Mouse (Mus musculus) heart, postnatal 36 days (tissue): ENCODE results near the gene Maff. TPM values are rescaled to one million over a fixed set of nuclear protein-coding genes. Genes with fewer than 3 reads are reported as not detected.
A peak's percentile ranks its signal among the peaks of the same experiment; 100 is the strongest.

Experiments
- DNase-seq, 2 experiments: peaks; one replicate each; pipeline ENCODE4 v3.0.0; 2021 to 2022
- intact Hi-C: fragments of 180-260 bp; cut with DNase I; formaldehyde crosslinking; loops from one replicate; pipeline ENCODE4 v1.15.1; 2025
- total RNA-seq, 2 experiments: library from RNA; stranded (reverse); gene quantifications; 2 replicates each; pipeline ENCODE4 v1.2.3; 2021

Maff gene
- total RNA-seq, 2 experiments from 2014 or later, result 9.0 to 10.5 TPM

- intact Hi-C loops, result loop anchor here (2.0 kb wide), 1 partner anchor 18 kb away; the partner anchor contains the start of gene Maff
- no peak for DNase-seq
Observed at GRCm38 (mm10) chr15:79328939-79329275, 17.5 kb upstream of the Maff start.

- DNase-seq, result no peak
- intact Hi-C loops, result loop anchor here (2.0 kb wide), 1 partner anchor 17 kb away; the partner anchor contains the start of gene Maff
Observed at GRCm38 (mm10) chr15:79329346-79329978, 17.0 kb upstream of the Maff start.

GRCm38 (mm10) chr15:79329979-79330363 lies 16.4 kb upstream of the Maff start:
- intact Hi-C loops, result loop anchor here (2.0 kb wide), 1 partner anchor 17 kb away; the partner anchor contains the start of gene Maff
- no peak for DNase-seq

GRCm38 (mm10) chr15:79330521-79330920 lies 15.9 kb upstream of the Maff start:
- DNase-seq, result no peak
- intact Hi-C loops, result no loop called here

GRCm38 (mm10) chr15:79333409-79333808 lies 13.0 kb upstream of the Maff start:
- DNase-seq, result no peak
- intact Hi-C loops, result no loop called here

- DNase-seq, result no peak
- intact Hi-C loops, result no loop called here
Observed at GRCm38 (mm10) chr15:79335061-79335655, 11.3 kb upstream of the Maff start.

GRCm38 (mm10) chr15:79338978-79339377 lies 7.4 kb upstream of the Maff start:
- DNase-seq, result no peak
- intact Hi-C loops, result no loop called here

- intact Hi-C loops, result no loop called here
Observed at GRCm38 (mm10) chr15:79342641-79343337, 3.6 kb upstream of the Maff start.

GRCm38 (mm10) chr15:79344627-79345026 lies 1.8 kb upstream of the Maff start:
- no peak for DNase-seq
- intact Hi-C loops, result loop anchor here (5.0 kb wide), 1 partner anchor 102 kb away; no protein-coding TSS in a partner anchor

More at GRCm38 (mm10) chr15:79342641-79343337, 3.6 kb upstream of the Maff start:
- no peak for DNase-seq

GRCm38 (mm10) chr15:79347165-79347844 lies 884 bp downstream of the Maff start:
- DNase-seq, result peak; percentile 89 to 92
- intact Hi-C loops, result loop anchor here (2.0 to 5.0 kb wide), 2 partner anchors 19 to 105 kb away; partner anchors contain the start of gene Pla2g6

- intact Hi-C loops, result loop anchor here (2.0 to 5.0 kb wide), 3 partner anchors 19 to 106 kb away; partner anchors contain the start of gene Pla2g6
- DNase-seq, result peak; percentile 78 to 81
Observed at GRCm38 (mm10) chr15:79347845-79348506, 1.6 kb downstream of the Maff start.

GRCm38 (mm10) chr15:79348651-79349050 lies 2.2 kb downstream of the Maff start:
- intact Hi-C loops, result loop anchor here (2.0 to 5.0 kb wide), 2 partner anchors 20 to 106 kb away; no protein-coding TSS in a partner anchor
- no peak for DNase-seq

GRCm38 (mm10) chr15:79350866-79351265 lies 4.4 kb downstream of the Maff start:
- no peak for DNase-seq
- intact Hi-C loops, result no loop called here

GRCm38 (mm10) chr15:79351331-79351767 lies 4.9 kb downstream of the Maff start:
- intact Hi-C loops, result no loop called here
- DNase-seq, result peak; percentile 68 to 75

- no peak for DNase-seq
- intact Hi-C loops, result no loop called here
Observed at GRCm38 (mm10) chr15:79352479-79352878, 6.1 kb downstream of the Maff start.

- no peak for DNase-seq
- intact Hi-C loops, result no loop called here
Observed at GRCm38 (mm10) chr15:79353690-79354305, 7.4 kb downstream of the Maff start.

GRCm38 (mm10) chr15:79354619-79355018 lies 8.2 kb downstream of the Maff start:
- DNase-seq, result no peak
- intact Hi-C loops, result no loop called here

- no peak for DNase-seq
- intact Hi-C loops, result no loop called here
Observed at GRCm38 (mm10) chr15:79356481-79356880, 10.1 kb downstream of the Maff start.

GRCm38 (mm10) chr15:79357036-79357911 lies 10.9 kb downstream of the Maff start:
- DNase-seq, result peak; percentile 68 to 71
- intact Hi-C loops, result no loop called here
